Mouse (Mus musculus) intestine, embryonic 16.5 days (tissue): ENCODE measurements at regions not wholly inside any gene's neighbourhood (a gene's known extent, or its start where the extent isn't known, plus 50 kb on each side); places are given as distances from the start of the nearest gene placed in this dataset.

ENCODE experiments used
- ATAC-seq: fragments of 200-750 bp; cut with Nextera tagmentation; 2 replicates; pipeline ENCODE4 v1.8.0; 2017; ENCODE audit warnings: moderate TSS enrichment, moderate library complexity
- H3K27ac ChIP-seq: fragments of 300-500 bp; sonication (generic); 2 replicates; pipeline ENCODE4 v1.5.1; 2014; ENCODE audit warnings: mild to moderate bottlenecking, low read length
- H3K27me3 ChIP-seq: fragments of 300-500 bp; sonication (generic); replicated peaks from 2 replicates; pipeline ENCODE4 v1.6.1; 2014; ENCODE audit warnings: low read length, control low read depth, mixed read lengths; ENCODE audit not compliant: control insufficient read depth, insufficient read depth
- H3K36me3 ChIP-seq: fragments of 300-500 bp; sonication (generic); 2 replicates; pipeline ENCODE4 v1.6.1; 2014; ENCODE audit warnings: low read length, control low read depth; ENCODE audit not compliant: control insufficient read depth, insufficient read depth
- H3K4me1 ChIP-seq: fragments of 300-500 bp; sonication (generic); 2 replicates; pipeline ENCODE4 v1.6.1; 2014; ENCODE audit warnings: low read length, control low read depth, mixed read lengths; ENCODE audit not compliant: control insufficient read depth, insufficient read depth
- H3K4me2 ChIP-seq: fragments of 300-500 bp; sonication (generic); 2 replicates; pipeline ENCODE4 v1.6.1; 2014; ENCODE audit warnings: low read depth, low read length, control low read depth
- H3K4me3 ChIP-seq: fragments of 300-500 bp; sonication (generic); 2 replicates; pipeline ENCODE4 v1.5.1; 2014; ENCODE audit warnings: mild to moderate bottlenecking, low read length
- H3K9ac ChIP-seq: fragments of 300-500 bp; sonication (generic); 2 replicates; pipeline ENCODE4 v1.6.1; 2014; ENCODE audit warnings: low read depth, low read length
- H3K9me3 ChIP-seq: fragments of 300-500 bp; sonication (generic); 2 replicates; pipeline ENCODE4 v1.6.1; 2016; ENCODE audit warnings: low read length, control low read depth; ENCODE audit not compliant: control insufficient read depth
- WGBS: fragments of 180-500 bp; shearing (Covaris S2); extraction: QIAGEN DNeasy Blood & Tissue Kit; methylation state at CpG from one replicate; pipeline ENCODE4 v1.1.7; 2014; 5-methylcytosine and 5-hydroxymethylcytosine counted together

GRCm38 (mm10) chr3:38820787-38821186 is 66.0 kb upstream of the Fat4 start:
- H3K4me3 ChIP-seq = no peak overlapping the region
- H3K4me1 ChIP-seq = no peaks in the 10 kb centered on the region
- no peak overlapping the region for H3K9ac ChIP-seq
- no peak for ATAC-seq
- H3K36me3 ChIP-seq = no peaks in the 10 kb centered on the region
- no peak overlapping the region for H3K4me2 ChIP-seq
- H3K27me3 ChIP-seq = no peaks in the 10 kb centered on the region
- H3K27ac ChIP-seq = no peak overlapping the region
- H3K9me3 ChIP-seq = no peaks in the 10 kb centered on the region
- 38% methylated on average over 9 of the region's 9 CpGs for WGBS

- WGBS = 85% methylated on average over 7 of the region's 7 CpGs
- Histone ChIP-seq H3K4me3 (no peak overlapping the region), H3K4me2 (no peak overlapping the region), H3K36me3 (no peaks in the 10 kb centered on the region), H3K27me3 (no peaks in the 10 kb centered on the region), H3K4me1 (no peaks in the 10 kb centered on the region), H3K9ac (no peak overlapping the region), H3K9me3 (no peaks in the 10 kb centered on the region), H3K27ac (no peak overlapping the region)
- ATAC-seq = no peak
These were observed 66.4 kb upstream of the Fat4 start for GRCm38 (mm10) chr3:38820315-38820714.

- 69% methylated on average over 5 of the region's 5 CpGs for WGBS
These were observed 69.1 kb upstream of the Fat4 start for GRCm38 (mm10) chr3:38817651-38818050.

GRCm38 (mm10) chr3:38812457-38812856 is 74.3 kb upstream of the Fat4 start:
- Histone ChIP-seq H3K9me3 (no peaks in the 10 kb centered on the region), H3K9ac (no peak overlapping the region), H3K4me1 (no peaks in the 10 kb centered on the region), H3K36me3 (no peaks in the 10 kb centered on the region), H3K4me2 (no peak overlapping the region), H3K4me3 (no peak overlapping the region), H3K27me3 (no peaks in the 10 kb centered on the region), H3K27ac (no peak overlapping the region)
- WGBS = 84% methylated on average over 4 of the region's 4 CpGs
- no peak for ATAC-seq

More at GRCm38 (mm10) chr3:38817651-38818050, 69.1 kb upstream of the Fat4 start:
- H3K27me3 ChIP-seq = no peaks in the 10 kb centered on the region
- no peaks in the 10 kb centered on the region for H3K36me3 ChIP-seq
- H3K4me2 ChIP-seq = no peak overlapping the region
- no peaks in the 10 kb centered on the region for H3K4me1 ChIP-seq
- H3K4me3 ChIP-seq = no peak overlapping the region
- H3K9ac ChIP-seq = no peak overlapping the region
- H3K9me3 ChIP-seq = no peaks in the 10 kb centered on the region
- no peak for ATAC-seq
- H3K27ac ChIP-seq = no peak overlapping the region

DNA sequence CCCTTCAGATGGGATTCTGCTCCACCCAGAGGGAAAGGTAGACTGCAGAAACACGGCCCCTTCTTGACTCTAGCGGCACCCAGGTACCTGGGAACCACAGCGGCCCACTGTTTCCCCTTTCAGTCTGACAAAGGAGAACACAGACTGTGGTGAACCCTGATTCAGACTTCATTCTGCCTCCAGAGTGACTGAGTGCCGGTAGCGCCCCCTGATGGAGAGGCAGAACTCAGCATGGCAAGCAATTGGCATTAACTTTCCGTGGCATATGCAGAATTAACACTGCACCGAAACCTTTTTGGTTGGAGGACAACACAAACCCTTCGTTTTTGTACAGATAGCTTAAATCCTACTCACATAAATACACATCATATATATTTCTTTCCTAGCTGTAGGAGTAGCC is 75.1 kb upstream of the Fat4 start:
- H3K4me1 ChIP-seq = no peaks in the 10 kb centered on the region
- 89% methylated on average over 8 of the region's 8 CpGs for WGBS

DNA sequence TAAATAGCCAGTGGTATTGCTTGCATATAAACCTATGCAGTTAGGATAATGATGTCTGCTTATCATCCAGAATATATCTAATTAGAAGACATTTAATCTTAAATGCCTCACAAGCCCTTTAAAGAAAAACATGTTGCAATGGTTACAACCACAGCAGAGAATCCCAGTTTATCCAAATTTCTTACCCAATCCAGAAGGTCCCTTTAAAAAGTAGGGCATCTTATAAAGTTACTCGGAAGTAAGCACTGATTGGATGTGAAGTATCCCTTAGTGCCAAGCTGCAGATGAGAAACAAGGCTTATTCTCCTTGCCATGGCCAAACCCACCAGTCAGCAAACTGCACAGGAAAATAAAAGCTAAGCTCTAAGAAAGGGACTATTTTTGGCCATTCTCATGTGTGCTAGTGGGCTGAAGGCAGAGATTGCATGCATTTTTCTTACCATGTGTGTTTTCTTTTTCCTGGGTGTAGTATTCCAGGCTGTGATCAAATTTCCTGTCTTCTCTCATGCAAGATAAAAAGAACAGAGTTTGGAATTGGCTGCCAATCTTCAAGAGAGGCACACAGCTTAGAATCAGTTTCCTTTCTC is 80.2 kb upstream of the Fat4 start:
- Histone ChIP-seq H3K4me2 (no peak overlapping the region), H3K4me1 (no peaks in the 10 kb centered on the region), H3K9me3 (no peaks in the 10 kb centered on the region), H3K4me3 (no peak overlapping the region), H3K27ac (no peak overlapping the region), H3K9ac (no peak overlapping the region), H3K36me3 (no peaks in the 10 kb centered on the region), H3K27me3 (no peaks in the 10 kb centered on the region)
- WGBS = 82% methylated on average over 1 of the region's 1 CpGs
- ATAC-seq = no peak

More for the DNA sequence above, 75.1 kb upstream of the Fat4 start:
- no peaks in the 10 kb centered on the region for H3K27me3 ChIP-seq
- no peak overlapping the region for H3K4me3 ChIP-seq
- H3K9ac ChIP-seq = no peak overlapping the region
- no peaks in the 10 kb centered on the region for H3K9me3 ChIP-seq
- H3K4me2 ChIP-seq = no peak overlapping the region
- ATAC-seq = no peak
- H3K36me3 ChIP-seq = no peaks in the 10 kb centered on the region
- H3K27ac ChIP-seq = no peak overlapping the region

GRCm38 (mm10) chr3:38806036-38806435 is 80.7 kb upstream of the Fat4 start:
- no peak overlapping the region for H3K4me2 ChIP-seq
- H3K4me3 ChIP-seq = no peak overlapping the region
- no peaks in the 10 kb centered on the region for H3K36me3 ChIP-seq
- ATAC-seq = no peak
- no peaks in the 10 kb centered on the region for H3K9me3 ChIP-seq
- no peak overlapping the region for H3K9ac ChIP-seq
- 52% methylated on average over 5 of the region's 5 CpGs for WGBS
- no peaks in the 10 kb centered on the region for H3K27me3 ChIP-seq
- no peak overlapping the region for H3K27ac ChIP-seq
- no peaks in the 10 kb centered on the region for H3K4me1 ChIP-seq

DNA sequence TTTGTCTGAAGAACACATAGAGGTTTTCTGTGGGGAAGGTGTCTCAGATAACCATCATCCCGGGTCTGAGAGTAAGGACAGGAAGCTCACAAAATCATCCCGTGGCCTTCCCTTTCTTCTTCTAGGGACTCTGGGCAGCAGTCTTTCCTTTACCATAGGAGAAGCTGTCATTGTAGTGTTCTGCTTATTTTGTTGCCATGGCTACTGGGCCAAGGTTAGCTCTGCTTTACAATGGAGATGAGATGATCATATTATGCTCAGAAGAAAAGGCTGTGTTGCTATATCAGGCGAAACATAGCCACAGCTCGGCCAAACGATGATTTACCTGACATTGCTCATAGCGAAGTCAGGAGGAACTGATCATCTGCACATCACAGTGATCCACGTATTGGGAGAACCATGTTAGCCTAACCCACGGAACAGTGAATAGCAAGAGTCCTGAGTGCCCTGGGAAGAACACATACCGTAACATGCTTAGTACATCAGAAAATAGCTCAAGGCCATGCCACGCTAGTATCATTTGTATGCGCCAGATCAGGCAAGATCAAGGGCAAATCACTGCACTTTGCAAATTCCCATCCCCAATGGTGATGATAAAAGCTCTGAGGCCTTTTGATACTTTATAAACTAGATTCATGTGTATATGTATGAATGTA is 91.0 kb upstream of the Fat4 start:
- ATAC-seq = no peak
- WGBS = 86% methylated on average over 11 of the region's 11 CpGs

DNA sequence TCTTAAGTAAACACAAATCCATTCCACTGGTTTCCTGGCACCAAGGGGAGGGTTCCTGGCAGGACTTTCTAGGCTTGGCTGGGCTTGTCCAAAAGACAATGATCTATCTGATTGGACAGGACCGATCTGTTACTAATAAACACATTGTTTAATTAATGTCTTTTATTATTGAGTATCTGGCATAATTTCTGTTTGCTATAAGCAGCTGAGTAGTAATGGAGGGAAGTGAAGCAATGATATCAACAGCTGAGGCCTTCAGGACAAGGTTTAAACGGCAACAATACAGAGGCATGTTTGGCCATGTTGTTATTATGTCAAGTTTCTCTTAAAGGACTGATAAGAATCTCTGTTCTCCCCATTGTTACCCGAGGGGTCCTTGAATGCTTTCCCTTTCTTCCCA is 93.5 kb upstream of the Fat4 start:
- no peaks in the 10 kb centered on the region for H3K4me1 ChIP-seq
- no peaks in the 10 kb centered on the region for H3K27me3 ChIP-seq
- H3K9ac ChIP-seq = no peak overlapping the region
- no peak overlapping the region for H3K4me3 ChIP-seq
- H3K9me3 ChIP-seq = no peaks in the 10 kb centered on the region
- ATAC-seq = no peak
- no peak overlapping the region for H3K27ac ChIP-seq
- WGBS = 73% methylated on average over 3 of the region's 3 CpGs
- no peak overlapping the region for H3K4me2 ChIP-seq
- H3K36me3 ChIP-seq = no peaks in the 10 kb centered on the region

More for the DNA sequence above, 91.0 kb upstream of the Fat4 start:
- H3K4me3 ChIP-seq = no peak overlapping the region
- no peaks in the 10 kb centered on the region for H3K9me3 ChIP-seq
- H3K9ac ChIP-seq = no peak overlapping the region
- no peak overlapping the region for H3K4me2 ChIP-seq
- no peaks in the 10 kb centered on the region for H3K36me3 ChIP-seq
- H3K27ac ChIP-seq = no peak overlapping the region
- no peaks in the 10 kb centered on the region for H3K27me3 ChIP-seq
- H3K4me1 ChIP-seq = no peaks in the 10 kb centered on the region

- Histone ChIP-seq H3K4me1 (no peaks in the 10 kb centered on the region), H3K9me3 (no peaks in the 10 kb centered on the region), H3K4me3 (no peak overlapping the region), H3K27ac (no peak overlapping the region), H3K4me2 (no peak overlapping the region), H3K27me3 (no peaks in the 10 kb centered on the region), H3K9ac (no peak overlapping the region), H3K36me3 (no peaks in the 10 kb centered on the region)
- WGBS = 54% methylated on average over 2 of the region's 2 CpGs
- ATAC-seq = no peak
These were observed 98.0 kb upstream of the Fat4 start for GRCm38 (mm10) chr3:38788751-38789150.
